Mouse (Mus musculus): Measurements from ENCODE around the gene Cmpk1. TPM values are rescaled to one million over a fixed set of nuclear protein-coding genes. Genes with fewer than 3 reads are reported as not detected.
A peak's percentile ranks its signal among the peaks of the same experiment; 100 is the strongest.

Cmpk1 gene
- total and polyA plus RNA-seq, 2 experiments, result 16.1 to 56.3 TPM

GRCm38 (mm10) chr4:114958231-114958630 is 28.8 kb downstream of the Cmpk1 start:
- Histone ChIP-seq H3K9ac (ENCODE audit: low read depth, low read length) (no peak overlapping the region), H3K27me3 (ENCODE audit: control insufficient read depth, insufficient read depth, low read length) (no peaks in the 10 kb centered on the region), H3K79me2 (ENCODE audit: control insufficient read depth, insufficient read depth, low read length) (no peaks in the 10 kb centered on the region), H3K36me3 (ENCODE audit: control insufficient read depth, insufficient read depth, low read length) (peaks cover 16% of the 10 kb centered on the region), H3K4me3 (ENCODE audit: insufficient read depth, low read depth, low read length) (no peak overlapping the region), H3K27ac (replicated peaks; ENCODE audit: insufficient read depth, low read depth, low read length) (no peak overlapping the region), H3K4me1 (ENCODE audit: control insufficient read depth, insufficient read depth, low read length) (no peaks in the 10 kb centered on the region)
- DNase-seq (ENCODE audit: extremely low read depth, low read depth, low spot score), result no peak
- WGBS, result 37% methylated on average over 2 of the region's 2 CpGs
- no peak for TF ChIP-seq POLR2A (IDR thresholded peaks at IDR 0.05; ENCODE audit: extremely low read depth, insufficient read depth, low read length)
- no peak for TF ChIP-seq CTCF (IDR thresholded peaks at IDR 0.05; ENCODE audit: low read depth, low read length)

GRCm38 (mm10) chr4:114957403-114957802 is 29.6 kb downstream of the Cmpk1 start:
- Histone ChIP-seq H3K9ac (ENCODE audit: low read depth, low read length) (no peak overlapping the region), H3K36me3 (ENCODE audit: control insufficient read depth, insufficient read depth, low read length) (peaks cover 10% of the 10 kb centered on the region; the same call in 1 of the 2 replicates), H3K27ac (replicated peaks; ENCODE audit: insufficient read depth, low read depth, low read length) (no peak overlapping the region), H3K4me1 (ENCODE audit: control insufficient read depth, insufficient read depth, low read length) (no peaks in the 10 kb centered on the region), H3K4me3 (ENCODE audit: insufficient read depth, low read depth, low read length) (no peak overlapping the region), H3K79me2 (ENCODE audit: control insufficient read depth, insufficient read depth, low read length) (no peaks in the 10 kb centered on the region), H3K27me3 (ENCODE audit: control insufficient read depth, insufficient read depth, low read length) (no peaks in the 10 kb centered on the region)
- DNase-seq (ENCODE audit: extremely low read depth, low read depth, low spot score), result peak; percentile 41
- no peak for TF ChIP-seq CTCF (IDR thresholded peaks at IDR 0.05; ENCODE audit: low read depth, low read length)
- TF ChIP-seq POLR2A (IDR thresholded peaks at IDR 0.05; ENCODE audit: extremely low read depth, insufficient read depth, low read length), result no peak

DNA sequence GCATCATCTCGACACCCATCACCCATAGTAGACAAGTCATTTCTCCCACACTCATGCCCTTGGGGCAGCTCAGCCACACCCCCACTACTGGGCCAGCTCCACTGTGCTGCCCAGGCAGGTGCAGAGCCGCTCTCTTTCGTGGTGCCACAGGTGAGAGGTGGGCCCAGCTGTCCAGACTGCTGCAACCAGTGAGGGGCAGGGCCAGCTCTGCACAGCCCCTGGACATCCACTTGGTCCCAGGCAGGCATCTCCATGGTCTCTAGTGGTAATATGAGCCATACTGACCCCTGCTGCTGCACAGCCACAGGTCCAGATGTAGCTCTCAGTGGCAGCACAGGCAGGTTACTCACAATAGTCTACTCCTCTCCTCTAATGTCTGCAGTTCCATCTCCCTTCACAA is 33.9 kb downstream of the Cmpk1 start:
- Histone ChIP-seq H3K9ac (ENCODE audit: low read depth, low read length) (no peak overlapping the region), H3K79me2 (ENCODE audit: control insufficient read depth, insufficient read depth, low read length) (no peaks in the 10 kb centered on the region), H3K36me3 (ENCODE audit: control insufficient read depth, insufficient read depth, low read length) (no peaks in the 10 kb centered on the region), H3K4me1 (ENCODE audit: control insufficient read depth, insufficient read depth, low read length) (no peaks in the 10 kb centered on the region), H3K4me3 (ENCODE audit: insufficient read depth, low read depth, low read length) (no peak overlapping the region), H3K27ac (replicated peaks; ENCODE audit: insufficient read depth, low read depth, low read length) (no peak overlapping the region), H3K27me3 (ENCODE audit: control insufficient read depth, insufficient read depth, low read length) (no peaks in the 10 kb centered on the region)
- 75% methylated on average over 3 of the region's 3 CpGs for WGBS
- DNase-seq (ENCODE audit: extremely low read depth, low read depth, low spot score), result no peak
- TF ChIP-seq POLR2A (IDR thresholded peaks at IDR 0.05; ENCODE audit: extremely low read depth, insufficient read depth, low read length) (no peak), CTCF (IDR thresholded peaks at IDR 0.05; ENCODE audit: low read depth, low read length) (no peak)

DNA sequence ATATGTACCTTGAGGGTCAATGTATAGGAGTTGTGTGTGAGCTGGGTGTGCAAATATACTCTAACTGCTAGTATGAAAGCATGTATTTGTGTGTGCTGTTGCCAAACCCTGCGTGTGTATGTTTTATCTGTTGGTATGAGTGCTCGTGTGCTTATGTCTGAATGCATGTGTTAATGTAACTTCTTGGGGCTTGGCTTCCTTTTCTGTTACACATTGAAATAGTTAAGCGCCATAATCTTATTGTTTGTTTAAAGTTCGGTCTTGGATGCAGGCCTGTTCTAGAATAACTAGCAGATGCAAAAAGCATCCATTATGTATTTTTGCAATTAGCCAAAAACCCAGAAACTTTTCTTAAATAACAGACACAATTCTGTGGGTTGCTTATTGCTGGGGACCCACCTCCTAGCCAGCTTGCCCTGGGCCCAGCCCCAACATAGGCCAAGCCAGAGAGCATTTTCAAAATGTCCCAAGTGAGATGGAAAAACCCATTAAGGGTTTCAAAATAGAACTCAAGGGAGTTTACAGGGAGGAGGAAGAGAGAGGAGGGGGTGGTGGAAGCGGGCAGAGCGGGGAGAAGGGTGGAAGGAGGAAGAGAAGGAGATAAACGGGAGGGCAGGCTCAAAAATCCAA is 39.1 kb downstream of the Cmpk1 start:
- 54% methylated on average over 7 of the region's 7 CpGs for WGBS
- Histone ChIP-seq H3K4me3 (ENCODE audit: insufficient read depth, low read depth, low read length) (no peak overlapping the region), H3K9ac (ENCODE audit: low read depth, low read length) (no peak overlapping the region), H3K4me1 (ENCODE audit: control insufficient read depth, insufficient read depth, low read length) (no peaks in the 10 kb centered on the region), H3K27ac (replicated peaks; ENCODE audit: insufficient read depth, low read depth, low read length) (no peak overlapping the region), H3K36me3 (ENCODE audit: control insufficient read depth, insufficient read depth, low read length) (no peaks in the 10 kb centered on the region), H3K27me3 (ENCODE audit: control insufficient read depth, insufficient read depth, low read length) (no peaks in the 10 kb centered on the region), H3K79me2 (ENCODE audit: control insufficient read depth, insufficient read depth, low read length) (no peaks in the 10 kb centered on the region)
- TF ChIP-seq CTCF (IDR thresholded peaks at IDR 0.05; ENCODE audit: low read depth, low read length), result no peak
- TF ChIP-seq POLR2A (IDR thresholded peaks at IDR 0.05; ENCODE audit: extremely low read depth, insufficient read depth, low read length), result no peak
- no peak for DNase-seq (ENCODE audit: extremely low read depth, low read depth, low spot score)

- no peaks in the 10 kb centered on the region for H3K79me2 ChIP-seq (ENCODE audit: control insufficient read depth, insufficient read depth, low read length)
- H3K27me3 ChIP-seq (ENCODE audit: control insufficient read depth, insufficient read depth, low read length), result no peaks in the 10 kb centered on the region
- DNase-seq (ENCODE audit: extremely low read depth, low read depth, low spot score), result peak; percentile 38
- H3K4me3 ChIP-seq (ENCODE audit: insufficient read depth, low read depth, low read length), result no peak overlapping the region
- no peaks in the 10 kb centered on the region for H3K36me3 ChIP-seq (ENCODE audit: control insufficient read depth, insufficient read depth, low read length)
- no peaks in the 10 kb centered on the region for H3K4me1 ChIP-seq (ENCODE audit: control insufficient read depth, insufficient read depth, low read length)
- 20% methylated on average over 6 of the region's 6 CpGs for WGBS
- H3K9ac ChIP-seq (ENCODE audit: low read depth, low read length), result no peak overlapping the region
- no peak overlapping the region for H3K27ac ChIP-seq (replicated peaks; ENCODE audit: insufficient read depth, low read depth, low read length)
- TF ChIP-seq POLR2A (IDR thresholded peaks at IDR 0.05; ENCODE audit: extremely low read depth, insufficient read depth, low read length) (no peak), CTCF (IDR thresholded peaks at IDR 0.05; ENCODE audit: low read depth, low read length) (peak; percentile 73)
These were observed 39.6 kb downstream of the Cmpk1 start for GRCm38 (mm10) chr4:114947395-114947794.

- Histone ChIP-seq H3K27ac (replicated peaks; ENCODE audit: insufficient read depth, low read depth, low read length) (no peak overlapping the region), H3K4me1 (ENCODE audit: control insufficient read depth, insufficient read depth, low read length) (no peaks in the 10 kb centered on the region), H3K79me2 (ENCODE audit: control insufficient read depth, insufficient read depth, low read length) (no peaks in the 10 kb centered on the region), H3K36me3 (ENCODE audit: control insufficient read depth, insufficient read depth, low read length) (no peaks in the 10 kb centered on the region), H3K27me3 (ENCODE audit: control insufficient read depth, insufficient read depth, low read length) (no peaks in the 10 kb centered on the region), H3K9ac (ENCODE audit: low read depth, low read length) (no peak overlapping the region), H3K4me3 (ENCODE audit: insufficient read depth, low read depth, low read length) (no peak overlapping the region)
- no peak for TF ChIP-seq CTCF (IDR thresholded peaks at IDR 0.05; ENCODE audit: low read depth, low read length)
- 92% methylated on average over 4 of the region's 4 CpGs for WGBS
- no peak for DNase-seq (ENCODE audit: extremely low read depth, low read depth, low spot score)
These were observed 40.6 kb downstream of the Cmpk1 start for GRCm38 (mm10) chr4:114946416-114946815.

Measured in liver, adult 2 months (tissue).